Mouse (Mus musculus): Measurements from ENCODE around the gene Mfsd2a. TPM values are rescaled to one million over a fixed set of nuclear protein-coding genes. Genes with fewer than 3 reads are reported as not detected.

Mfsd2a gene
- polyA plus RNA-seq, 1 experiment, result 0.93 TPM

- TF ChIP-seq POLR2A (IDR thresholded peaks at IDR 0.05; ENCODE audit: insufficient read depth, low read length) (no peak), CTCF (IDR thresholded peaks at IDR 0.05; ENCODE audit: low read depth, low read length) (no peak), EP300 (IDR thresholded peaks at IDR 0.05; ENCODE audit: insufficient read depth, low read depth, low read length) (no peak)
- Histone ChIP-seq H3K27me3 (ENCODE audit: control insufficient read depth, insufficient read depth, low read length, poor library complexity, severe bottlenecking) (peaks cover 13% of the 10 kb centered on the region), H3K4me3 (ENCODE audit: low read depth, low read length) (no peak overlapping the region), H3K4me1 (ENCODE audit: control insufficient read depth, insufficient read depth, low read length) (no peaks in the 10 kb centered on the region), H3K27ac (ENCODE audit: insufficient read depth, low read length) (no peak overlapping the region), H3K9me3 (replicated peaks; ENCODE audit: control insufficient read depth, insufficient read depth, low read length, poor library complexity, severe bottlenecking) (no peaks in the 10 kb centered on the region), H3K36me3 (ENCODE audit: control insufficient read depth, insufficient read depth, low read length, poor library complexity, severe bottlenecking) (no peaks in the 10 kb centered on the region), H3K9ac (ENCODE audit: low read depth, poor library complexity, severe bottlenecking) (no peak overlapping the region)
Measured at GRCm38 (mm10) chr4:122961589-122961988, 601 bp upstream of the Mfsd2a start.

- no peaks in the 10 kb centered on the region for H3K4me1 ChIP-seq (ENCODE audit: control insufficient read depth, insufficient read depth, low read length)
- peak overlapping the region; percentile 41; the same call in 1 of the 2 replicates for H3K9ac ChIP-seq (ENCODE audit: low read depth, poor library complexity, severe bottlenecking)
- TF ChIP-seq CTCF (IDR thresholded peaks at IDR 0.05; ENCODE audit: low read depth, low read length), result no peak
- no peak for TF ChIP-seq POLR2A (IDR thresholded peaks at IDR 0.05; ENCODE audit: insufficient read depth, low read length)
- no peak for TF ChIP-seq EP300 (IDR thresholded peaks at IDR 0.05; ENCODE audit: insufficient read depth, low read depth, low read length)
- peak overlapping the region; percentile 46 for H3K4me3 ChIP-seq (ENCODE audit: low read depth, low read length)
- peaks cover 13% of the 10 kb centered on the region for H3K27me3 ChIP-seq (ENCODE audit: control insufficient read depth, insufficient read depth, low read length, poor library complexity, severe bottlenecking)
- no peak overlapping the region for H3K27ac ChIP-seq (ENCODE audit: insufficient read depth, low read length)
- H3K9me3 ChIP-seq (replicated peaks; ENCODE audit: control insufficient read depth, insufficient read depth, low read length, poor library complexity, severe bottlenecking), result no peaks in the 10 kb centered on the region
- no peaks in the 10 kb centered on the region for H3K36me3 ChIP-seq (ENCODE audit: control insufficient read depth, insufficient read depth, low read length, poor library complexity, severe bottlenecking)
Measured at GRCm38 (mm10) chr4:122960321-122961099, 478 bp downstream of the Mfsd2a start.

DNA sequence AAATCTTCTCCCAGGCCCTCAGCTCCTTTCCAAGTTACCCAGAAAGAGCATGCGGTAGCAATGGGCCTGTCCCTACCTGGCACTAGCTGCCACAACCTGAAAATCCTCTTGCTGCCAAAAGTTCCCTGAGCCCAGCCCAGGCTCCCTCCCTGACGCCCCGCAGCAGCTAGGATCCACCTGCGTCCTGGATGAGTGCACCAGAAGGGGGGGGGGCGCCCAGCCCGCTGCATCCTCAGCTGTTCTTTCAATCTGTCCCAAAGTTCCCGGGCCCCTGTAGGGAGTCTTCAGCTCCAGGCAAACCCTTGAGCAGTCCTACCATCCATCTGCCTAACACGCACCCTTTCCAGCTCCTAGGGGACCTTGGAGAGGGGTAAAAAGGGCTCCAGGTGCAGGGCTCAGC, 1.2 kb downstream of the Mfsd2a start:
- no peaks in the 10 kb centered on the region for H3K4me1 ChIP-seq (ENCODE audit: control insufficient read depth, insufficient read depth, low read length)
- peaks cover 13% of the 10 kb centered on the region for H3K27me3 ChIP-seq (ENCODE audit: control insufficient read depth, insufficient read depth, low read length, poor library complexity, severe bottlenecking)
- H3K36me3 ChIP-seq (ENCODE audit: control insufficient read depth, insufficient read depth, low read length, poor library complexity, severe bottlenecking), result no peaks in the 10 kb centered on the region
- no peak overlapping the region for H3K4me3 ChIP-seq (ENCODE audit: low read depth, low read length)
- no peak overlapping the region for H3K9ac ChIP-seq (ENCODE audit: low read depth, poor library complexity, severe bottlenecking)
- TF ChIP-seq CTCF (IDR thresholded peaks at IDR 0.05; ENCODE audit: low read depth, low read length) (no peak), POLR2A (IDR thresholded peaks at IDR 0.05; ENCODE audit: insufficient read depth, low read length) (no peak), EP300 (IDR thresholded peaks at IDR 0.05; ENCODE audit: insufficient read depth, low read depth, low read length) (no peak)
- no peak overlapping the region for H3K27ac ChIP-seq (ENCODE audit: insufficient read depth, low read length)
- no peaks in the 10 kb centered on the region for H3K9me3 ChIP-seq (replicated peaks; ENCODE audit: control insufficient read depth, insufficient read depth, low read length, poor library complexity, severe bottlenecking)

DNA sequence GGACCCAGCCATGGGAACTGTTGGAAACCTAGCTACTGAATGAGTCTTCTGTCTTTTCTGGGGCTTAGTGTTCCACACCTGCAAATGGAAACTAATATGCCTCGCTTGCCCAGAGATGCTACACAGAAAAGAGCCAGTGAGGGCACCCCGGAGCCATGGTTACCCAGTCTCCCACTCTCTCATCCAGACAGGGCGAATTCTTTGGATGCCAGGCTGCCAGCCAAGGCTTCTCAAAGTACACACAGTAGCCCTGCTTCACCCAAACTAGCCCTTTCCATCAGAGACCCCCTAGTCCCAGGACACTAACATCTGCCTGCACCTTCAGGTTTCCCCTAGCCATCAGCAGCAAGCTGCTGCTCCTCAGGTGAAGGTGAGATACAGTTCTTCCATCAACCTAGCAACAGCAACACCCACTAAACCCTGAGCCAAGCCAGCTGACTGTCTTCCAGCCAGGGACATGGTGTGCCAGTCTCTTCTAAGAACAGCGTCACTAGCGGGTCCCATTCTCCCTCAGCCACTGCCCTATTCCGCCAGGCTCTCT, 2.4 kb downstream of the Mfsd2a start:
- Histone ChIP-seq H3K36me3 (ENCODE audit: control insufficient read depth, insufficient read depth, low read length, poor library complexity, severe bottlenecking) (no peaks in the 10 kb centered on the region), H3K27ac (ENCODE audit: insufficient read depth, low read length) (no peak overlapping the region), H3K4me1 (ENCODE audit: control insufficient read depth, insufficient read depth, low read length) (no peaks in the 10 kb centered on the region), H3K9me3 (replicated peaks; ENCODE audit: control insufficient read depth, insufficient read depth, low read length, poor library complexity, severe bottlenecking) (no peaks in the 10 kb centered on the region), H3K4me3 (ENCODE audit: low read depth, low read length) (no peak overlapping the region), H3K27me3 (ENCODE audit: control insufficient read depth, insufficient read depth, low read length, poor library complexity, severe bottlenecking) (peaks cover 13% of the 10 kb centered on the region), H3K9ac (ENCODE audit: low read depth, poor library complexity, severe bottlenecking) (no peak overlapping the region)
- no peak for TF ChIP-seq EP300 (IDR thresholded peaks at IDR 0.05; ENCODE audit: insufficient read depth, low read depth, low read length)
- no peak for TF ChIP-seq POLR2A (IDR thresholded peaks at IDR 0.05; ENCODE audit: insufficient read depth, low read length)
- no peak for TF ChIP-seq CTCF (IDR thresholded peaks at IDR 0.05; ENCODE audit: low read depth, low read length)

DNA sequence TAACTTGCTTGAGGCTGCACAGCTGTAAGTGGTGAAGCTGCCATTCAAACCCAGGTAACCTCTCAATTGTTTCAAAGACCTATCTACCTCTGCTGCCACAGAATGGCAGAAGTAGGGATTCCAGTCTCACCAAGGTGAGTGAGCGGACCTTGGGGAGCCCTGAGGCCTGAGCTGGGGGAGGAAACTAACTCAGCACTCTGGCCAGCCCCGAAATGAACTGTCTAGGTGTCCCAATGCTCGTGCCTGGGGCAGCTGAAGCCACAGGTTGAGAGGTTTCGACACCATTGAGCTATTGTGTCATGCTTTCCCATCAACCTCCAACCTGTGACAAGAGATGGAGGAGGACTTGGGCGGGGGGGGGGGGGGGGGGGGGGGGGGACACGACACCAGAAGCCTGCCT, 4.7 kb downstream of the Mfsd2a start:
- TF ChIP-seq POLR2A (IDR thresholded peaks at IDR 0.05; ENCODE audit: insufficient read depth, low read length) (no peak), CTCF (IDR thresholded peaks at IDR 0.05; ENCODE audit: low read depth, low read length) (no peak), EP300 (IDR thresholded peaks at IDR 0.05; ENCODE audit: insufficient read depth, low read depth, low read length) (no peak)
- Histone ChIP-seq H3K27ac (ENCODE audit: insufficient read depth, low read length) (no peak overlapping the region), H3K4me3 (ENCODE audit: low read depth, low read length) (no peak overlapping the region), H3K9me3 (replicated peaks; ENCODE audit: control insufficient read depth, insufficient read depth, low read length, poor library complexity, severe bottlenecking) (no peaks in the 10 kb centered on the region), H3K4me1 (ENCODE audit: control insufficient read depth, insufficient read depth, low read length) (no peaks in the 10 kb centered on the region), H3K36me3 (ENCODE audit: control insufficient read depth, insufficient read depth, low read length, poor library complexity, severe bottlenecking) (no peaks in the 10 kb centered on the region), H3K27me3 (ENCODE audit: control insufficient read depth, insufficient read depth, low read length, poor library complexity, severe bottlenecking) (peaks cover 11% of the 10 kb centered on the region), H3K9ac (ENCODE audit: low read depth, poor library complexity, severe bottlenecking) (no peak overlapping the region)

Measured in ES-Bruce4 (cell line).